In genomic region chr14:47364742-47365449, GRCm38 (mm10) we compare ENCODE assay signal across 8 mouse cellular contexts. TPM values are rescaled to one million over a fixed set of nuclear protein-coding genes. Genes with fewer than 3 reads are reported as not detected.
DNase-seq lines count a peak whose midpoint lies in the region; ATAC-seq and TF ChIP-seq lines count a peak whose summit lies in the region.

No protein-coding gene starts in this region.

- no peaks in the 10 kb centered on the region; the same call in none of the 2 replicates for H3K4me1 ChIP-seq in heart, adult 2 months (ENCODE audit: control insufficient read depth, insufficient read depth, low read length)
- H3K4me1 ChIP-seq in heart, embryonic 11.5 days (ENCODE audit: control insufficient read depth, insufficient read depth, low read length) = peaks cover 17% of the 10 kb centered on the region
- H3K4me1 ChIP-seq in limb, embryonic 11.5 days (ENCODE audit: control insufficient read depth, insufficient read depth, low read length) = no peaks in the 10 kb centered on the region
- peaks cover 8% of the 10 kb centered on the region for H3K4me1 ChIP-seq in midbrain, embryonic 16.5 days (ENCODE audit: control insufficient read depth, insufficient read depth, low read length)

- no peaks in the 10 kb centered on the region for H3K79me2 ChIP-seq in heart, adult 2 months (replicated peaks; ENCODE audit: control insufficient read depth, insufficient read depth, low read length)

- no peak for TF ChIP-seq CTCF in heart, adult 2 months (IDR thresholded peaks at IDR 0.05)

- TF ChIP-seq EP300 in heart, adult 2 months (IDR thresholded peaks at IDR 0.05; ENCODE audit: insufficient read depth, low read depth, low read length) = no peak

- intact Hi-C loops in heart, adult 2 months (cut with DNase I) = no loop called here
- intact Hi-C loops in gastrocnemius, postnatal 14 days (cut with DNase I; ENCODE audit: low total_unique reads) = no loop called here

- H3K27me3 ChIP-seq in heart, adult 2 months (ENCODE audit: control insufficient read depth, insufficient read depth, low read length) = no peaks in the 10 kb centered on the region
- peaks cover 4% of the 10 kb centered on the region; the same call in 1 of the 2 replicates for H3K27me3 ChIP-seq in heart, embryonic 11.5 days (ENCODE audit: control insufficient read depth, insufficient read depth, low read length)
- 0 out of 2 replicates have a peak, but pooled peaks cover 2% of the 10 kb centered on the region for H3K27me3 ChIP-seq in limb, embryonic 11.5 days (ENCODE audit: control insufficient read depth, insufficient read depth, low read length)
- H3K27me3 ChIP-seq in midbrain, embryonic 16.5 days (ENCODE audit: control insufficient read depth, insufficient read depth, low read depth, low read length) = no peaks in the 10 kb centered on the region

- H3K9me3 ChIP-seq in heart, embryonic 11.5 days (replicated peaks; ENCODE audit: control insufficient read depth, low read length) = no peaks in the 10 kb centered on the region
- no peaks in the 10 kb centered on the region for H3K9me3 ChIP-seq in limb, embryonic 11.5 days (ENCODE audit: control insufficient read depth, low read length)
- H3K9me3 ChIP-seq in midbrain, embryonic 16.5 days (replicated peaks; ENCODE audit: control insufficient read depth, low read length, poor library complexity, severe bottlenecking) = no peaks in the 10 kb centered on the region

- WGBS in heart, adult 2 months = 27% methylated on average over 21 of the region's 21 CpGs
- WGBS in heart, embryonic 11.5 days (ENCODE audit: insufficient replicate concordance) = 30% methylated on average over 21 of the region's 21 CpGs
- WGBS in limb, embryonic 11.5 days = 42% methylated on average over 21 of the region's 21 CpGs
- 48% methylated on average over 21 of the region's 21 CpGs for WGBS in midbrain, embryonic 16.5 days

- no peak for TF ChIP-seq POLR2A in heart, adult 2 months (IDR thresholded peaks at IDR 0.05; ENCODE audit: insufficient read depth, low read depth, low read length)

- peak overlapping the region; percentile 60 for H3K4me2 ChIP-seq in heart, embryonic 11.5 days
- H3K4me2 ChIP-seq in limb, embryonic 11.5 days (ENCODE audit: low read depth, severe bottlenecking) = peak overlapping the region; percentile 20; the same call in 1 of the 2 replicates
- H3K4me2 ChIP-seq in midbrain, embryonic 16.5 days (ENCODE audit: low read length) = peak overlapping the region; percentile 38

- no peak overlapping the region for H3K4me3 ChIP-seq in heart, adult 2 months
- H3K4me3 ChIP-seq in heart, embryonic 11.5 days (ENCODE audit: low read depth, low read length) = peak overlapping the region; percentile 21; the same call in 1 of the 2 replicates
- no peak overlapping the region for H3K4me3 ChIP-seq in limb, embryonic 11.5 days (ENCODE audit: low read depth, low read length)
- no peak overlapping the region for H3K4me3 ChIP-seq in midbrain, embryonic 16.5 days (ENCODE audit: low read depth, low read length)

- peak; percentile 30 for DNase-seq in heart, adult 2 months
- DNase-seq in heart, adult 8-10 months (ENCODE audit: low spot score) = no peak
- peak; percentile 27 for DNase-seq in T-cell, adult 2 months (ENCODE audit: low spot score)
- DNase-seq in limb, embryonic 11.5 days (ENCODE audit: low spot score) = peak; percentile 39
- DNase-seq in gastrocnemius, postnatal 14 days = no peak
- DNase-seq in gastrocnemius, postnatal 4 days (ENCODE audit: low spot score in 2 of 2) = no peak

- H3K9ac ChIP-seq in heart, adult 2 months (ENCODE audit: low read depth, low read length) = no peak overlapping the region
- 0 out of 2 replicates have a peak overlapping the region, but pooled peaks have one; percentile 6 for H3K9ac ChIP-seq in heart, embryonic 11.5 days (ENCODE audit: low read depth, low read length)
- H3K9ac ChIP-seq in limb, embryonic 11.5 days (ENCODE audit: low read length) = no peak overlapping the region
- H3K9ac ChIP-seq in midbrain, embryonic 16.5 days (ENCODE audit: low read depth, low read length) = no peak overlapping the region

- no peaks in the 10 kb centered on the region for H3K36me3 ChIP-seq in heart, adult 2 months (ENCODE audit: control insufficient read depth, insufficient read depth, low read length)
- no peaks in the 10 kb centered on the region for H3K36me3 ChIP-seq in heart, embryonic 11.5 days (ENCODE audit: control insufficient read depth, insufficient read depth, low read length)
- no peaks in the 10 kb centered on the region for H3K36me3 ChIP-seq in limb, embryonic 11.5 days (ENCODE audit: control insufficient read depth, insufficient read depth, low read length)
- H3K36me3 ChIP-seq in midbrain, embryonic 16.5 days (ENCODE audit: control insufficient read depth, insufficient read depth, low read length) = no peaks in the 10 kb centered on the region

- no peak; the same call in 1 of the 2 replicates for ATAC-seq in heart, embryonic 11.5 days (replicated peaks; ENCODE audit: insufficient number of reproducible peaks, low FRiP score, low TSS enrichment)
- no peak for ATAC-seq in limb, embryonic 11.5 days (ENCODE audit: insufficient number of reproducible peaks, low FRiP score, low TSS enrichment, low read depth)
- no peak for ATAC-seq in midbrain, embryonic 16.5 days

- no peak overlapping the region for H3K27ac ChIP-seq in heart, adult 2 months
- H3K27ac ChIP-seq in heart, embryonic 11.5 days (ENCODE audit: low read depth, low read length) = no peak overlapping the region
- no peak overlapping the region for H3K27ac ChIP-seq in limb, embryonic 11.5 days (replicated peaks; ENCODE audit: low read depth, low read length)
- no peak overlapping the region for H3K27ac ChIP-seq in midbrain, embryonic 16.5 days (ENCODE audit: low read length)

RNA-seq across cellular contexts. Expression of gene Lgals3, which starts 2.7 kb away (rescaled TPM):
- 1 to 10 TPM; 3.2 to 5.8 TPM for total RNA-seq in heart, adult 2 months (2021)
- polyA plus RNA-seq in heart, adult 2 months (2012; rRNA removed) = 12.6 and 19.0 TPM in 2 replicates
- total RNA-seq in heart, adult 8-10 months (2022) = 1 to 10 TPM; 4.0 to 6.1 (median 5.1) TPM
- 1.9 and 2.7 TPM in 2 replicates for polyA plus RNA-seq in heart, embryonic 11.5 days (2014; fragmentation: Nextera tagmentation; extraction: Ambion mirVana)
- polyA plus RNA-seq in limb, embryonic 11.5 days (2014; fragmentation: Nextera tagmentation; extraction: Ambion mirVana) = 0.63 and 1.1 TPM in 2 replicates
- 2.6 and 5.0 TPM in 2 replicates for polyA plus RNA-seq in midbrain, embryonic 16.5 days (2015; fragmentation: Nextera tagmentation; extraction: Ambion mirVana)
- 1 to 10 TPM; 2.9 to 4.3 TPM for total RNA-seq in gastrocnemius, postnatal 14 days (2021)
- total RNA-seq in gastrocnemius, postnatal 4 days (2021) = 1 to 10 TPM; 6.2 to 6.9 TPM

RNA-seq across cellular contexts. Expression of gene Dlgap5, which starts 53.3 kb away (rescaled TPM):
- total RNA-seq in heart, adult 2 months (2021) = under 1 TPM; 0.21 to 0.89 TPM
- 0.06 and 0.32 TPM in 2 replicates for polyA plus RNA-seq in heart, adult 2 months (2012; rRNA removed)
- under 1 TPM in 3 of 4 experiments, not detected in 1; 0.60 to 0.75 (median 0.63) TPM for total RNA-seq in heart, adult 8-10 months (2022)
- polyA plus RNA-seq in heart, embryonic 11.5 days (2014; fragmentation: Nextera tagmentation; extraction: Ambion mirVana) = 47.8 and 47.9 TPM in 2 replicates
- 79.6 and 81.0 TPM in 2 replicates for polyA plus RNA-seq in limb, embryonic 11.5 days (2014; fragmentation: Nextera tagmentation; extraction: Ambion mirVana)
- polyA plus RNA-seq in midbrain, embryonic 16.5 days (2015; fragmentation: Nextera tagmentation; extraction: Ambion mirVana) = 3.8 and 4.4 TPM in 2 replicates
- 1 to 10 TPM; 2.3 to 3.6 TPM for total RNA-seq in gastrocnemius, postnatal 14 days (2021)
- total RNA-seq in gastrocnemius, postnatal 4 days (2021) = 10 to 100 TPM; 15.3 to 15.4 TPM

Comparison
In these comparisons a context has a peak if more than half of its experiments do, and no peak if none do; other contexts are left out.
1. DNase-seq: peak in heart, adult 2 months (2 of 2), T-cell, adult 2 months (single experiment) and limb, embryonic 11.5 days (single experiment); none in heart, adult 8-10 months (single experiment), gastrocnemius, postnatal 14 days (single experiment) and gastrocnemius, postnatal 4 days (0 of 2).
2. Peak in every context shown above with its lines, with median percentiles within 50 percentile points of each other: H3K4me2 ChIP-seq.